Mouse (Mus musculus) layer of hippocampus, postnatal 36 days (tissue): ENCODE measurements at regions not wholly inside any gene's neighbourhood (a gene's known extent, or its start where the extent isn't known, plus 50 kb on each side); places are given as distances from the start of the nearest gene placed in this dataset.

Source experiments
- DNase-seq, 2 experiments: peaks; one replicate each; pipeline ENCODE4 v3.0.0; 2022

GRCm38 (mm10) chr11:113032487-113033228 lies 250.6 kb downstream of the Sox9 start:
- DNase-seq = no peak

- DNase-seq = no peak
These were observed 252.9 kb downstream of the Sox9 start for GRCm38 (mm10) chr11:113034911-113035310.

- DNase-seq = no peak
These were observed 255.7 kb downstream of the Sox9 start for GRCm38 (mm10) chr11:113037736-113038135.

GRCm38 (mm10) chr11:113042710-113043109 lies 260.7 kb downstream of the Sox9 start:
- DNase-seq = no peak

- peak; percentile 72 to 78 for DNase-seq
These were observed 264.4 kb downstream of the Sox9 start for GRCm38 (mm10) chr11:113046200-113047051.

- no peak for DNase-seq
These were observed 266.1 kb downstream of the Sox9 start for GRCm38 (mm10) chr11:113048158-113048557.

- DNase-seq = no peak
These were observed 267.6 kb downstream of the Sox9 start for GRCm38 (mm10) chr11:113049593-113049992.

GRCm38 (mm10) chr11:113052536-113052935 lies 270.5 kb downstream of the Sox9 start:
- no peak for DNase-seq

- no peak for DNase-seq
These were observed 274.1 kb downstream of the Sox9 start for GRCm38 (mm10) chr11:113056042-113056632.

GRCm38 (mm10) chr11:113056824-113057223 lies 274.8 kb downstream of the Sox9 start:
- peak; percentile 33 to 56 for DNase-seq

GRCm38 (mm10) chr11:113070365-113070764 lies 288.3 kb downstream of the Sox9 start:
- no peak for DNase-seq

- no peak for DNase-seq
These were observed 289.9 kb downstream of the Sox9 start for GRCm38 (mm10) chr11:113071942-113072341.

- no peak for DNase-seq
These were observed 292.3 kb downstream of the Sox9 start for GRCm38 (mm10) chr11:113074328-113074727.

GRCm38 (mm10) chr11:113076371-113076770 lies 294.3 kb downstream of the Sox9 start:
- no peak for DNase-seq

- no peak for DNase-seq
These were observed 298.3 kb downstream of the Sox9 start for GRCm38 (mm10) chr11:113080311-113080710.

GRCm38 (mm10) chr11:113084442-113084841 lies 302.4 kb downstream of the Sox9 start:
- no peak for DNase-seq

- DNase-seq = no peak
These were observed 303.5 kb downstream of the Sox9 start for GRCm38 (mm10) chr11:113085556-113085955.

- no peak for DNase-seq
These were observed 305.1 kb downstream of the Sox9 start for GRCm38 (mm10) chr11:113087084-113087483.

- no peak for DNase-seq
These were observed 307.8 kb downstream of the Sox9 start for GRCm38 (mm10) chr11:113089637-113090351.

GRCm38 (mm10) chr11:113091901-113092568 lies 310.0 kb downstream of the Sox9 start:
- DNase-seq = no peak

- no peak for DNase-seq
These were observed 311.9 kb downstream of the Sox9 start for GRCm38 (mm10) chr11:113093895-113094445.

- no peak for DNase-seq
These were observed 313.6 kb downstream of the Sox9 start for GRCm38 (mm10) chr11:113095625-113096024.
